Mouse (Mus musculus): Measurements from ENCODE around the gene Snx9. TPM values are rescaled to one million over a fixed set of nuclear protein-coding genes. Genes with fewer than 3 reads are reported as not detected.

Gene Snx9
- total and polyA plus RNA-seq, 2 experiments from 2014 or later: 5.6 to 8.7 TPM

- no peak overlapping the region for H3K4me2 ChIP-seq (ENCODE audit: low read depth)
- no peak for TF ChIP-seq CTCF (IDR thresholded peaks at IDR 0.05; ENCODE audit: low read depth)
- no peaks in the 10 kb centered on the region for H3K9me3 ChIP-seq (ENCODE audit: low read length)
- DNase-seq (no peak), ATAC-seq (no peak)
- H3K27ac ChIP-seq (ENCODE audit: low read depth, low read length): no peak overlapping the region
- no peaks in the 10 kb centered on the region for H3K36me3 ChIP-seq (ENCODE audit: insufficient read depth)
- H3K4me1 ChIP-seq (ENCODE audit: insufficient read depth): no peaks in the 10 kb centered on the region
- no peak overlapping the region for H3K4me3 ChIP-seq (ENCODE audit: low read depth, low read length)
- no peaks in the 10 kb centered on the region for H3K27me3 ChIP-seq (ENCODE audit: insufficient read depth, low read length)
- 97% methylated on average over 1 of the region's 1 CpGs for WGBS
- no peak overlapping the region for H3K9ac ChIP-seq
Observed at GRCm38 (mm10) chr17:5874565-5874964, 33.4 kb downstream of the Snx9 start.

GRCm38 (mm10) chr17:5877611-5878157, 36.6 kb downstream of the Snx9 start:
- Histone ChIP-seq H3K27ac (ENCODE audit: low read depth, low read length) (no peak overlapping the region), H3K4me1 (ENCODE audit: insufficient read depth) (no peaks in the 10 kb centered on the region), H3K36me3 (ENCODE audit: insufficient read depth) (no peaks in the 10 kb centered on the region), H3K9ac (no peak overlapping the region), H3K27me3 (ENCODE audit: insufficient read depth, low read length) (no peaks in the 10 kb centered on the region), H3K9me3 (ENCODE audit: low read length) (no peaks in the 10 kb centered on the region), H3K4me3 (ENCODE audit: low read depth, low read length) (no peak overlapping the region), H3K4me2 (ENCODE audit: low read depth) (no peak overlapping the region)
- ATAC-seq (no peak), DNase-seq (no peak)
- WGBS: 67% methylated on average over 10 of the region's 10 CpGs
- TF ChIP-seq CTCF (IDR thresholded peaks at IDR 0.05; ENCODE audit: low read depth): no peak

- WGBS: 92% methylated on average over 4 of the region's 4 CpGs
Observed at GRCm38 (mm10) chr17:5878878-5879277, 37.7 kb downstream of the Snx9 start.

GRCm38 (mm10) chr17:5885474-5885873, 44.3 kb downstream of the Snx9 start:
- Histone ChIP-seq H3K9me3 (ENCODE audit: low read length) (no peaks in the 10 kb centered on the region), H3K27ac (ENCODE audit: low read depth, low read length) (0 out of 2 replicates have a peak overlapping the region, but pooled peaks have one; percentile 15), H3K27me3 (ENCODE audit: insufficient read depth, low read length) (no peaks in the 10 kb centered on the region), H3K4me2 (ENCODE audit: low read depth) (no peak overlapping the region), H3K4me3 (ENCODE audit: low read depth, low read length) (no peak overlapping the region), H3K4me1 (ENCODE audit: insufficient read depth) (no peaks in the 10 kb centered on the region), H3K9ac (no peak overlapping the region), H3K36me3 (ENCODE audit: insufficient read depth) (no peaks in the 10 kb centered on the region)
- WGBS: 18% methylated on average over 8 of the region's 8 CpGs
- DNase-seq (peak; percentile 48), ATAC-seq (peak; percentile 80)
- TF ChIP-seq CTCF (IDR thresholded peaks at IDR 0.05; ENCODE audit: low read depth): no peak

More at GRCm38 (mm10) chr17:5878878-5879277, 37.7 kb downstream of the Snx9 start:
- Histone ChIP-seq H3K9me3 (ENCODE audit: low read length) (no peaks in the 10 kb centered on the region), H3K27me3 (ENCODE audit: insufficient read depth, low read length) (no peaks in the 10 kb centered on the region), H3K36me3 (ENCODE audit: insufficient read depth) (no peaks in the 10 kb centered on the region), H3K27ac (ENCODE audit: low read depth, low read length) (no peak overlapping the region), H3K4me1 (ENCODE audit: insufficient read depth) (no peaks in the 10 kb centered on the region), H3K4me2 (ENCODE audit: low read depth) (no peak overlapping the region), H3K9ac (no peak overlapping the region), H3K4me3 (ENCODE audit: low read depth, low read length) (no peak overlapping the region)
- DNase-seq: no peak
- no peak for TF ChIP-seq CTCF (IDR thresholded peaks at IDR 0.05; ENCODE audit: low read depth)
- ATAC-seq: no peak

- Histone ChIP-seq H3K4me3 (ENCODE audit: low read depth, low read length) (no peak overlapping the region), H3K4me1 (ENCODE audit: insufficient read depth) (no peaks in the 10 kb centered on the region), H3K9me3 (ENCODE audit: low read length) (no peaks in the 10 kb centered on the region), H3K27me3 (ENCODE audit: insufficient read depth, low read length) (no peaks in the 10 kb centered on the region), H3K9ac (no peak overlapping the region), H3K27ac (ENCODE audit: low read depth, low read length) (no peak overlapping the region), H3K4me2 (ENCODE audit: low read depth) (no peak overlapping the region), H3K36me3 (ENCODE audit: insufficient read depth) (no peaks in the 10 kb centered on the region)
- no peak for DNase-seq
- TF ChIP-seq CTCF (IDR thresholded peaks at IDR 0.05; ENCODE audit: low read depth): no peak
- no peak for ATAC-seq
- 76% methylated on average over 6 of the region's 6 CpGs for WGBS
Observed at GRCm38 (mm10) chr17:5886181-5886810, 45.2 kb downstream of the Snx9 start.

GRCm38 (mm10) chr17:5886943-5887800, 46.0 kb downstream of the Snx9 start:
- peak; percentile 82 for TF ChIP-seq CTCF (IDR thresholded peaks at IDR 0.05; ENCODE audit: low read depth)
- Histone ChIP-seq H3K9me3 (ENCODE audit: low read length) (no peaks in the 10 kb centered on the region), H3K4me3 (ENCODE audit: low read depth, low read length) (no peak overlapping the region), H3K9ac (no peak overlapping the region), H3K4me1 (ENCODE audit: insufficient read depth) (no peaks in the 10 kb centered on the region), H3K27ac (ENCODE audit: low read depth, low read length) (no peak overlapping the region), H3K27me3 (ENCODE audit: insufficient read depth, low read length) (no peaks in the 10 kb centered on the region), H3K4me2 (ENCODE audit: low read depth) (peak overlapping the region; percentile 15; the same call in 1 of the 2 replicates), H3K36me3 (ENCODE audit: insufficient read depth) (no peaks in the 10 kb centered on the region)
- DNase-seq: peak; percentile 74
- ATAC-seq: peak; percentile 89
- 62% methylated on average over 20 of the region's 20 CpGs for WGBS

GRCm38 (mm10) chr17:5890429-5890828, 49.3 kb downstream of the Snx9 start:
- Histone ChIP-seq H3K4me1 (ENCODE audit: insufficient read depth) (no peaks in the 10 kb centered on the region), H3K27ac (ENCODE audit: low read depth, low read length) (no peak overlapping the region), H3K9me3 (ENCODE audit: low read length) (no peaks in the 10 kb centered on the region), H3K4me3 (ENCODE audit: low read depth, low read length) (no peak overlapping the region), H3K27me3 (ENCODE audit: insufficient read depth, low read length) (no peaks in the 10 kb centered on the region), H3K4me2 (ENCODE audit: low read depth) (no peak overlapping the region), H3K9ac (no peak overlapping the region), H3K36me3 (ENCODE audit: insufficient read depth) (no peaks in the 10 kb centered on the region)
- DNase-seq (peak; percentile 38), ATAC-seq (no peak)
- 48% methylated on average over 8 of the region's 8 CpGs for WGBS
- TF ChIP-seq CTCF (IDR thresholded peaks at IDR 0.05; ENCODE audit: low read depth): peak; percentile 80

Data from forebrain, postnatal 0 days (tissue).